28 mouse cellular contexts compared by ENCODE assay signal in genomic region chr15:89044381-89044780, GRCm38 (mm10). TPM values are rescaled to one million over a fixed set of nuclear protein-coding genes. Genes with fewer than 3 reads are reported as not detected.
A peak's percentile ranks its signal among the peaks of the same experiment; 100 is the strongest.
DNase-seq lines count a peak whose midpoint lies in the region; ATAC-seq and TF ChIP-seq lines count a peak whose summit lies in the region.
"Had no signal": no experiment of that assay in that cellular context is flagged by ENCODE, and none has a peak within 500 bp of the region (broad histone marks: within the 10 kb centered on the region; RNA-seq: fewer than 3 reads in every experiment).

No protein-coding gene starts in this region.

- no peak overlapping the region for H3K9ac ChIP-seq in intestine, postnatal 0 days (ENCODE audit: low read depth, low read length)
- H3K9ac ChIP-seq in intestine, embryonic 15.5 days = no peak overlapping the region
- H3K9ac ChIP-seq in lung, postnatal 0 days (replicated peaks; ENCODE audit: low read depth) = no peak overlapping the region
- H3K9ac ChIP-seq: embryonic facial prominence, embryonic 13.5 days; forebrain, postnatal 0 days; hindbrain, embryonic 12.5 days; limb, embryonic 13.5 days; liver, embryonic 13.5 days; midbrain, embryonic 15.5 days had no signal

- TF ChIP-seq POLR2A in lung, adult 2 months (IDR thresholded peaks at IDR 0.05; ENCODE audit: borderline replicate concordance, extremely low read depth, low read depth, low read length) = no peak

- no peak for DNase-seq in lung, adult 2 months
- no peak for DNase-seq in lung, postnatal 0 days (ENCODE audit: low spot score)
- DNase-seq in ES-CJ7 (ENCODE audit: low read depth, low spot score) (peak; percentile 60), ZHBTc4 (ENCODE audit: low read depth, low spot score) (peak; percentile 64)
- DNase-seq in urinary bladder, postnatal 10 days (ENCODE audit: low spot score) = no peak
- DNase-seq in thymus, postnatal 14 days = no peak
- DNase-seq: adrenal gland, postnatal 10 days; cerebellum, adult 11 months; cerebellum, postnatal 10 days; forebrain, postnatal 0 days; heart, postnatal 14 days; kidney, adult 18-20 months; kidney, postnatal 10 days; layer of hippocampus, adult 9-11 months; liver, embryonic 13.5 days; lung, adult 18-20 months; lung, postnatal 14 days; spleen, adult 18-20 months; thymus, adult 2 months; thymus, postnatal 4 days had no signal

- no peaks in the 10 kb centered on the region for H3K27me3 ChIP-seq in intestine, postnatal 0 days (replicated peaks; ENCODE audit: control insufficient read depth, insufficient read depth, low read length)
- no peaks in the 10 kb centered on the region for H3K27me3 ChIP-seq in intestine, embryonic 15.5 days (replicated peaks)
- H3K27me3 ChIP-seq in lung, postnatal 0 days (replicated peaks; ENCODE audit: insufficient read depth, low read length) = no peaks in the 10 kb centered on the region
- H3K27me3 ChIP-seq: embryonic facial prominence, embryonic 13.5 days; hindbrain, embryonic 12.5 days; limb, embryonic 13.5 days; liver, embryonic 13.5 days; midbrain, embryonic 15.5 days had no signal

- no peak overlapping the region for H3K4me3 ChIP-seq in intestine, postnatal 0 days (ENCODE audit: low read depth, low read length)
- H3K4me3 ChIP-seq in intestine, embryonic 15.5 days (replicated peaks) = no peak overlapping the region
- no peak overlapping the region for H3K4me3 ChIP-seq in lung, adult 2 months (replicated peaks; ENCODE audit: extremely low read depth, low read depth, low read length)
- H3K4me3 ChIP-seq in lung, postnatal 0 days (ENCODE audit: low read depth, low read length) = no peak overlapping the region
- H3K4me3 ChIP-seq: embryonic facial prominence, embryonic 13.5 days; forebrain, embryonic 10.5 days; hindbrain, embryonic 12.5 days; limb, embryonic 13.5 days; liver, embryonic 13.5 days; midbrain, embryonic 15.5 days had no signal

- 71% methylated on average over 5 of the region's 5 CpGs for WGBS in intestine, postnatal 0 days
- WGBS in intestine, embryonic 15.5 days = 76% methylated on average over 5 of the region's 5 CpGs
- 69% methylated on average over 5 of the region's 5 CpGs for WGBS in lung, adult 2 months
- whole genome bisulfite sequencing in lung, postnatal 0 days = 71% methylated on average over 5 of the region's 5 CpGs

- no peak for TF ChIP-seq EP300 in lung, postnatal 0 days (IDR thresholded peaks at IDR 0.05)

- no peaks in the 10 kb centered on the region for H3K4me1 ChIP-seq in intestine, postnatal 0 days (replicated peaks; ENCODE audit: control insufficient read depth, insufficient read depth, low read length)
- no peaks in the 10 kb centered on the region for H3K4me1 ChIP-seq in intestine, embryonic 15.5 days (replicated peaks)
- H3K4me1 ChIP-seq in lung, adult 2 months (ENCODE audit: control insufficient read depth, insufficient read depth, low read length) = no peaks in the 10 kb centered on the region
- H3K4me1 ChIP-seq in lung, postnatal 0 days (ENCODE audit: insufficient read depth, low read depth, low read length) = no peaks in the 10 kb centered on the region
- H3K4me1 ChIP-seq: embryonic facial prominence, embryonic 13.5 days; forebrain, embryonic 10.5 days; hindbrain, embryonic 12.5 days; limb, embryonic 13.5 days; liver, embryonic 13.5 days; midbrain, embryonic 15.5 days had no signal

- 0 out of 2 replicates have a peak, but pooled peaks cover 7% of the 10 kb centered on the region for H3K9me3 ChIP-seq in intestine, postnatal 0 days (ENCODE audit: control insufficient read depth)
- H3K9me3 ChIP-seq in intestine, embryonic 15.5 days = no peaks in the 10 kb centered on the region
- H3K9me3 ChIP-seq in lung, postnatal 0 days (ENCODE audit: low read length) = no peaks in the 10 kb centered on the region
- H3K9me3 ChIP-seq: liver, embryonic 13.5 days; midbrain, embryonic 15.5 days had no signal

- no peak overlapping the region for H3K27ac ChIP-seq in intestine, postnatal 0 days (ENCODE audit: low read depth, low read length)
- no peak overlapping the region for H3K27ac ChIP-seq in intestine, embryonic 15.5 days
- no peak overlapping the region for H3K27ac ChIP-seq in lung, postnatal 0 days (ENCODE audit: low read length)
- H3K27ac ChIP-seq: embryonic facial prominence, embryonic 13.5 days; forebrain, embryonic 10.5 days; hindbrain, embryonic 12.5 days; limb, embryonic 13.5 days; liver, embryonic 13.5 days; midbrain, embryonic 15.5 days had no signal

- ATAC-seq in intestine, postnatal 0 days = no peak
- ATAC-seq in intestine, embryonic 15.5 days = no peak
- ATAC-seq in lung, postnatal 0 days = no peak
- ATAC-seq: forebrain, postnatal 0 days; midbrain, embryonic 15.5 days had no signal

- TF ChIP-seq CTCF in intestine, postnatal 0 days (IDR thresholded peaks at IDR 0.05; ENCODE audit: low read depth) = peak; percentile 25; the same call in 1 of the 2 replicates
- TF ChIP-seq CTCF in lung, adult 2 months (IDR thresholded peaks at IDR 0.05; ENCODE audit: insufficient read depth, low read length) = 0 out of 2 replicates have a peak, but pooled peaks have one; percentile 5
- no peak for TF ChIP-seq CTCF in lung, postnatal 0 days (IDR thresholded peaks at IDR 0.05)

- no peak overlapping the region for H3K4me2 ChIP-seq in intestine, postnatal 0 days (replicated peaks; ENCODE audit: low read depth)
- H3K4me2 ChIP-seq in intestine, embryonic 15.5 days (replicated peaks) = no peak overlapping the region
- H3K4me2 ChIP-seq in lung, postnatal 0 days (replicated peaks; ENCODE audit: low read depth, low read length) = no peak overlapping the region
- H3K4me2 ChIP-seq: embryonic facial prominence, embryonic 13.5 days; hindbrain, embryonic 12.5 days; limb, embryonic 13.5 days; liver, embryonic 13.5 days; midbrain, embryonic 15.5 days had no signal

- no peaks in the 10 kb centered on the region for H3K36me3 ChIP-seq in intestine, postnatal 0 days (ENCODE audit: control insufficient read depth, insufficient read depth)
- no peaks in the 10 kb centered on the region for H3K36me3 ChIP-seq in intestine, embryonic 15.5 days
- no peaks in the 10 kb centered on the region for H3K36me3 ChIP-seq in lung, postnatal 0 days (ENCODE audit: insufficient read depth, low read length)
- H3K36me3 ChIP-seq: embryonic facial prominence, embryonic 13.5 days; forebrain, embryonic 10.5 days; hindbrain, embryonic 12.5 days; limb, embryonic 13.5 days; liver, embryonic 13.5 days; midbrain, embryonic 15.5 days had no signal

RNA-seq across cellular contexts. Expression of gene Panx2, which starts 15.2 kb away (rescaled TPM):
- polyA plus RNA-seq in intestine, postnatal 0 days (2015; fragmentation: Nextera tagmentation; extraction: Ambion mirVana) = 0.26 and 0.48 TPM in 2 replicates
- polyA plus RNA-seq in intestine, embryonic 15.5 days (2015; fragmentation: Nextera tagmentation; extraction: Ambion mirVana) = 0.21 and 0.59 TPM in 2 replicates
- polyA plus RNA-seq in lung, adult 2 months (2012; rRNA removed) = 0.28 and 0.36 TPM in 2 replicates
- 0.11 and 0.18 TPM in 2 replicates for polyA plus RNA-seq in lung, postnatal 0 days (2015; fragmentation: Nextera tagmentation; extraction: Ambion mirVana)
- polyA plus RNA-seq: C2C12; liver, embryonic 13.5 days had no signal

RNA-seq across cellular contexts. Expression of gene Trabd, which starts 30.5 kb away (rescaled TPM):
- 32.5 and 33.0 TPM in 2 replicates for polyA plus RNA-seq in intestine, postnatal 0 days (2015; fragmentation: Nextera tagmentation; extraction: Ambion mirVana)
- 46.4 and 56.6 TPM in 2 replicates for polyA plus RNA-seq in intestine, embryonic 15.5 days (2015; fragmentation: Nextera tagmentation; extraction: Ambion mirVana)
- 49.3 and 64.3 TPM in 2 replicates for polyA plus RNA-seq in lung, adult 2 months (2012; rRNA removed)
- polyA plus RNA-seq in lung, postnatal 0 days (2015; fragmentation: Nextera tagmentation; extraction: Ambion mirVana) = 41.8 and 43.4 TPM in 2 replicates

RNA-seq across cellular contexts. Expression of gene Selenoo, which starts 44.5 kb away (rescaled TPM):
- 9.6 and 10.4 TPM in 2 replicates for polyA plus RNA-seq in intestine, postnatal 0 days (2015; fragmentation: Nextera tagmentation; extraction: Ambion mirVana)
- 15.9 and 17.6 TPM in 2 replicates for polyA plus RNA-seq in intestine, embryonic 15.5 days (2015; fragmentation: Nextera tagmentation; extraction: Ambion mirVana)
- 37.1 and 42.8 TPM in 2 replicates for polyA plus RNA-seq in lung, adult 2 months (2012; rRNA removed)
- 13.9 and 16.0 TPM in 2 replicates for polyA plus RNA-seq in lung, postnatal 0 days (2015; fragmentation: Nextera tagmentation; extraction: Ambion mirVana)

Comparison
In these comparisons a context has a peak if more than half of its experiments do, and no peak if none do; other contexts are left out.
1. DNase-seq: peak in ES-CJ7 (single experiment) and ZHBTc4 (single experiment); none in lung, adult 2 months (single experiment), lung, postnatal 0 days (single experiment), urinary bladder, postnatal 10 days (single experiment) and thymus, postnatal 14 days (single experiment).